Mouse (Mus musculus) v-Abl transformed pro-B cells (cell line): ENCODE measurements around the gene Trim12a.
"Not testable (repeated sequence)": the region's sequence is repeated elsewhere in the genome, so short reads cannot be mapped to it uniquely, and the experiment has no call there.

Source experiments
- in situ Hi-C, 2 experiments: fragments of 400-800 bp; cut with MboI; formaldehyde crosslinking; loops; one replicate each; pipeline ENCODE4 v1.15.1; 2025; ENCODE audit not compliant: unreplicated experiment in 2 of 2

Trim12a gene

DNA sequence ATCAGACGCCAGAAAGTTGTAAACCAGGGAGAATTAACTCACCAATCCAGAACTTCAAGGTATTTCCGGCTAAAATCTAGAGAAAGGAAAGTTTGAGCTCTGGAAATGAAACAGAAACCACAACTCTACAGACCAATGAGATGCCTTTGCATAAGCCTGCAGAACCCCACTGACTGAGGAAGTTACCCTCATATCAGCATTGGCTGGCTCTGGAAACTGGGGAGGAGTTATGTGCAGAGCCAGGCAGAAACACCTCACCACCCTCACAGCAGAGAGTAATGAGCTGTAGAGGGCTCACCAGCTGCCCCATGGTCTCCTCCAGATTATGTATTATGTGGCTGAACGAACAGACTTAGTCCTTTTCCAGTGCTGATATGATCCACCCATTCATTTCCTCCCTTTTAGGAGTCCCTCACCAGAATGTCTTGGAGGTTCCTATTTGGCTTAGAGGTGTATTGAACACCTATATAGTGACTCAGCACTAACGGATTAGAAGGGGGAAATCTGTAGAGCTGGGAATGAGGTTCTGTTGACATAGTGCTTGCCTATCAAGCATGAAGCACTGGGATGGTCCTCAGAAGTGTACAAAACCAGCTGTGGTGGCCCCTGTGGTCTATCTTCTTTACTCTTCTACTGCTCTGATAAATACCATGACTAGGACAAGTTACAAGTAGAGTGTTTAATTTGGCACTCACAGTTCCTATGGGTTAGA lies at the start of gene Trim12a:
TSS of gene Trim12a (minus strand) at position 98 of the 712 bp plus-strand sequence.
- in situ Hi-C loops, result loop anchor here in 1 of 2 experiments (5.0 kb wide), 1 partner anchor 37 kb away; the partner anchor contains the start of gene Trim12c

- in situ Hi-C loops, result loop anchor here (5.0 kb wide), 2 partner anchors 36 to 41 kb away; partner anchors contain the start of gene Trim12a (in 1 of the 2)
Measured at GRCm38 (mm10) chr7:104353600-104353967, 38.3 kb upstream of the Trim12a start.

- in situ Hi-C loops, result loop anchor here (5.0 kb wide), 2 partner anchors 36 to 41 kb away; partner anchors contain the start of gene Trim12a (in 1 of the 2)
Measured at GRCm38 (mm10) chr7:104352717-104353599, 37.7 kb upstream of the Trim12a start, which contains the start of gene Trim12c. TSS of gene Trim12c (minus strand) at chr7:104353362.

DNA sequence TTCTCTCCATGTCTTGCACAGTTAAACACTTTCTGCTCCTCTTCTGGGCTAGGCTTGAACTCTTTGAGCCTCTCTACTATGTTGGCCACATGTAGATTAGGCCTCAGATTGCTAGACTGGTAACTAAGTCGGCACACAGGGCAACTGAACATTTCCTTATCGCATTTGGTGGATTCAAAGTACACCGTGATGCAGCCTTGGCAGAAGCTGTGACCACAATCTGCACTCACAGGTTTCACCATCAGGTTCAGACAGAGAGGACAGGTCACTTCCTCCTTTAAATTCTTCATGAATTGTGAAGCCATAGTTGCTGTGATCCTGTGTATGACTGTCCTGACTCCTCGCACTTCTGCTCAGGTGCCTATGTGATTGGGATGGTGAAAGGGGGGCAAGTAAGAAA lies 32.8 kb upstream of the Trim12a start:
- in situ Hi-C loops, result not testable (repeated sequence)

- in situ Hi-C loops, result not testable (repeated sequence)
Measured at GRCm38 (mm10) chr7:104340744-104341143, 25.5 kb upstream of the Trim12a start.

DNA sequence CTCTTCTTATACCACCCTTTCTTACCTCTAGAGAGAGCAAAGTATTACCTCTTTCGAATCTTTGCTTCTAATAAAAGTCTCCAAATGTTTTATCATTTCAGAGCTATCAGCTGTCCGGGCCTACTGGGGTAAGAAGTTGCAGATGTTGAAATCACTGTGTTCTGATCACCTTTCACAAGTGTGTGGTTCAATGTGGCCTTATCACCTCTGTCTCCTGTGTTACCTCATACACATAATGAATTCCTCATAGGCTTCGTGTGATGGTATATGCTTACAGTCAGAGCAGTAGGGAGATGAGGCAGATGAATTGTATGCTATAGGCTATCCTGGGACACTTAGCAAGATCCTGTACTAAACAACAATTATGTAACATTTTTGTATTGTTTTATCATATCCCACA lies 20.3 kb upstream of the Trim12a start:
- in situ Hi-C loops, result not testable (repeated sequence)

DNA sequence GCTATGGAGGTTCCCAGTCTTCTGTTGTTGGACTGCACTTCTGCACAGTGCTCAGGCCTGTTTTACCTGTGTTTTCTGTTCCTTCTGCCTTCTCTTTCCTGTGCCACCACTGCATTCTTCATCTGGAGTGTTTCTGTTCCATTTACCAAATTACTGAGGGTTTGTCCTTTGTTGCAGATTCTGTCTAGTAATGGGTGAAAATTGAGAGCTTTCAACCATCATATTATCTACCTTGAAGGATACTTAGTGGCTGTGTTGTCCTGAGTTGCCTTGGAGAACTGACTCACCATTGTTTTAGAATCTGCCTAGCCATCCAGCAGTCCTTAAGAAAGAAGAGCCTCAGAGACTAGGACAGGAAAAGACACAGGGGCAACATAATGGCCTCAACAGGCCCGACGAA lies 13.9 kb upstream of the Trim12a start, which contains the start of gene Trim34b:
TSS of gene Trim34b (plus strand) at position 301 of the 400 bp plus-strand sequence.
- in situ Hi-C loops, result not testable (repeated sequence)

DNA sequence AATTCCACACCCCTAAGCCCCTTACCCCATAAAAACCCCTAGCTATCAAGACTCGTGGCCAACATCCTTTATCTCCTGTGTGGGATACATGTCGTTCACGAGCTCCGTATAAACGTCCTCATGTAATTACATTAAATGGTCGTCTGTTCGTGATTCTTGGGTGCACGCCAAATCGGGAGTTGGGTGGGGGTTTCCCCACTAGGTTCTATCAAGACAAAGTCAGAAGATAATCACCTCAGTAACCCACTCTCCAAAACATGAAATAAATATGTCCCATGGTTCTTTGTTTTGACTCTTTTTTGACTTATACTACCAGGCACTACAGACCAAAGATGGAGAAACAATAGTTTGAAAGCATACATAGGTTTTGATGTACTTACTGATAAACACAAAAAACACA lies 6.8 kb upstream of the Trim12a start:
- in situ Hi-C loops, result no loop called here

DNA sequence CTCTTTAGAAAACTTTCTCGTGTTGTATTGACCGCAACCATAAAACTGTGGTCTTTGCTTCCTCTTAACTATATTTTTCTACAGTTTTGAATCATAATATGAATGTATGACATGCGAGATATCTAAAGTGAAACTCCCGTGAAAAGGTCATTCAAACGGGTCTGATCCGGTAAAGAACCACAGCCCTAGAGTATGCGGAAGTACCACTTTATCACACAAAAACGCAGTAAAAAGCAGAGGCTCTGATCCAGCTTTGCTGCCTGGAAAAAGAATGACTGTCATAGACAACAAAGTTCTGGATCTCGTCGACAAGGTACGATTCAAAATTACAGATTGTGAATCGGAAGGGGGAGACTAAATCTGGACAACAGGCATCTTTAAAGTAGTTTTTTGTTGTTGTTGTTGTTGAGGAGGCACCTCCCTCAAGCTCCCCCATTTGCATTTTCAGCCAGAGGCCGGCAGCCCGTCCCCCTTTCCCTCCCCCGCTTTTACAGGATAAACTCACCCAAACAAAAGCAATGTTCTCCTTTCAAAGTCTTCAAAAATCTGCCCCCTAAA lies 391 bp downstream of the Trim12a start:
- in situ Hi-C loops, result loop anchor here (5.0 kb wide), 1 partner anchor 37 kb away; the partner anchor contains the start of gene Trim12c (in 2 of the 2)

- in situ Hi-C loops, result no loop called here
Measured at GRCm38 (mm10) chr7:104291638-104292400, 23.4 kb downstream of the Trim12a start.

DNA sequence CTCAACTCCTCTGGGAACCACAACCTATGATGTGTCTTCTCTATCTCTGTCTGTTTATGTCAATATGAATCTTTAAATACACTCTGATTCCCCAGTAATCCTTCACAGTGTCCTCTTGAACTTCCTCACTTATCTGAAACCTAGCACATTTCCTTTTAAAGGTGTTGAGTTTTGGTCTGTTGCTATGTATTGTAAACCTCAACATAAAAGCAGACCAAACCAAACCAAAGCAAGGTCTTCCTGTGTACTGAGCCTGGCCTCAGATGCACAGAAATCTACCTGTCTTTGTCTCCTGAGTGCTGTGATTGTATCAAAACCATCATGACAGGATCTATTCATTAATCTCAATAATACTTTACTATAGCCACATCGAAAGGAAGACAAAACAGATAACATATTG lies 24.6 kb downstream of the Trim12a start:
- in situ Hi-C loops, result no loop called here

DNA sequence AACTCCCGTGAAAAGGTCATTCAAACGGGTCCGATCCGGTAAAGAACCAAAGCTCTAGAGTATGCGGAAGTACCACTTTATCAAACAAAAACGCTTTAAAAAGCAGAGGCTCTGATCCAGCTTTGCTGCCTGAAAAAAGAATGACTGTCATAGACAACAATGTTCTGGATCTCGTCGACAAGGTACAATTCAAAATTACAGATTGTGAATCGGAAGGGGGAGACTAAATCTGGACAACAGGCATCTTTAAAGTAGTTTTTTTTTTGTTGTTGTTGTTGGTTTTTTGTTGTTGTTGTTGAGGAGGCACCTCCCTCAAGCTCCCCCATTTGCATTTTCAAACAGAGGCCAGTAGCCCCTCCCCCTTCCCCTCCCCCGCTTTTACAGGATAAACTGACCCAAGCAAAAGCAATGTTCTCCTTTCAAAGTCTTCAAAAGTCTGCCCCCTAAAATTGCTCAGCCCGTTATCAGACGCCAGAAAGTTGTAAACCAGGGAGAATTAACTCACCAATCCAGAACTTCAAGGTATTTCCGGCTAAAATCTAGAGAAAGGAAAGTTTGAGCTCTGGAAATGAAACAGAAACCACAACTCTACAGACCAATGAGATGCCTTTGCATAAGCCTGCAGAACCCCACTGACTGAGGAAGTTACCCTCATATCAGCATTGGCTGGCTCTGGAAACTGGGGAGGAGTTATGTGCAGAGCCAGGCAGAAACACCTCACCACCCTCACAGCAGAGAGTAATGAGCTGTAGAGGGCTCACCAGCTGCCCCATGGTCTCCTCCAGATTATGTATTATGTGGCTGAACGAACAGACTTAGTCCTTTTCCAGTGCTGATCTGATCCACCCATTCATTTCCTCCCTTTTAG lies 27.5 kb downstream of the Trim12a start, which contains the start of gene Trim5:
TSS of gene Trim5 (minus strand) at position 519 of the 868 bp plus-strand sequence.
- in situ Hi-C loops, result not testable (repeated sequence)

GRCm38 (mm10) chr7:104279361-104279760 lies 35.9 kb downstream of the Trim12a start:
- in situ Hi-C loops, result not testable (repeated sequence)

- in situ Hi-C loops, result not testable (repeated sequence)
Measured at GRCm38 (mm10) chr7:104265335-104265734, 49.9 kb downstream of the Trim12a start.

GRCm38 (mm10) chr7:104260380-104260779 lies 54.9 kb downstream of the Trim12a start:
- in situ Hi-C loops, result not testable (repeated sequence)
